Mouse (Mus musculus) monocyte, adult 5-6 weeks (primary cell): ENCODE results near the gene Wrb. TPM values are rescaled to one million over a fixed set of nuclear protein-coding genes. Genes with fewer than 3 reads are reported as not detected.

Experiments
- total RNA-seq: library from RNA; stranded (forward); fragments of 200-1000, 200-491, 200-594 nt; gene quantifications from 3 replicates; pipeline ENCODE4 v1.2.3, GENCODE M21; 2017

The Wrb gene
- total RNA-seq, 1 experiment from 2014 or later = 6.2 TPM

Other genes with a start within 250 kb of the Wrb start
- 21.3 to 27.5 TPM (median 22.7 TPM) in 3 replicates for gene Psmg1, start 154.4 kb upstream of the Wrb start, total RNA-seq
- 111 to 204 TPM (median 115 TPM) in 3 replicates for gene Brwd1, start 62.9 kb upstream of the Wrb start, total RNA-seq
- 39.7 to 60.5 TPM (median 49.6 TPM) in 3 replicates for gene Hmgn1, start 17.7 kb upstream of the Wrb start, total RNA-seq
- gene Lca5l, start 46.9 kb downstream of the Wrb start, total RNA-seq = not detected in 3 replicates
- gene Sh3bgr, start 55.0 kb downstream of the Wrb start, total RNA-seq = not detected in 3 replicates
- gene B3galt5, start 90.4 kb downstream of the Wrb start, total RNA-seq = 0.29 TPM in 1 of 3 replicates, not detected in the others